Mouse (Mus musculus) spleen, adult 2 months (tissue): ENCODE results near the gene Traf2.

ENCODE experiments used
- CTCF ChIP-seq: fragments of 200-500 bp; IDR thresholded peaks from 2 replicates; pipeline ENCODE4 v1.5.1; 2011; ENCODE audit warnings: mild to moderate bottlenecking, inconsistent platforms; ENCODE audit not compliant: insufficient read depth, insufficient read length, insufficient replicate concordance; ENCODE audit errors: extremely low read depth
- POLR2A ChIP-seq: fragments of 200-500 bp; IDR thresholded peaks from 2 replicates; pipeline ENCODE4 v1.6.1; 2011; ENCODE audit warnings: low read depth, low read length, inconsistent platforms

GRCm38 (mm10) chr2:25477541-25477940, 69.2 kb downstream of the Traf2 start:
- no peak for TF ChIP-seq CTCF
- no peak for TF ChIP-seq POLR2A
